Mouse (Mus musculus): ENCODE results near the gene Stim2. TPM values are rescaled to one million over a fixed set of nuclear protein-coding genes. Genes with fewer than 3 reads are reported as not detected.

Gene Stim2
- polyA plus RNA-seq, 1 experiment = 23.6 TPM

DNA sequence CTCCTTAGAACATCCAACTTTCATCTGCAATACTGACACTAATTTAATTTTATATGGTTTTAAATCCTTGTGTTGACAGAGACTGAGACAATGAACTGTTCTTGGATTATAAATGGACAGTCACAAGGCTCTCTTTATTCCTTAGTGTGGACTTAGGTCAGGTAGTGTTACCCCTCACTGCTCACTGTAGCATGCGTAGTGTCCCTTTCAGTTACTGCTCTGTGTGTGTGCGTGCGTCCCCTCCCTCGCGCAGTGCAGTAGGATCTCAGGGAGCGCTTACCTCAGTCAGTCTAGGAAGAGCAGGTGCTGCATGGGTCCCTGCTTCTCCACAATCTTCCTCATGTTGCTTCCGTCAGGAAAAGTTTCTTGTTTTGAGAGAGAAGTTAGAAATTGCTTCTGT lies 43.7 kb downstream of the Stim2 start:
- Histone ChIP-seq H3ac (ENCODE audit: control insufficient read depth, insufficient read length) (no peak overlapping the region), H3K27me3 (ENCODE audit: control insufficient read depth, insufficient read depth, insufficient read length) (no peaks in the 10 kb centered on the region), H3K36me3 (ENCODE audit: control insufficient read depth, insufficient read depth) (no peaks in the 10 kb centered on the region), H3K79me2 (ENCODE audit: control insufficient read depth, insufficient read depth) (peaks cover 100% of the 10 kb centered on the region), H3K4me2 (ENCODE audit: low read depth) (no peak overlapping the region), H3K4me3 (no peak overlapping the region)
- no peak for TF ChIP-seq USF1 (IDR thresholded peaks at IDR 0.05; ENCODE audit: low read depth)
- TF ChIP-seq SRF (IDR thresholded peaks at IDR 0.05; ENCODE audit: control insufficient read depth, insufficient read length, low read depth) = no peak
- no peak for TF ChIP-seq MYOD1 (IDR thresholded peaks at IDR 0.05; ENCODE audit: control insufficient read depth in 1 of 3, insufficient read length in 2 of 3, low read depth in 2 of 3)
- no peak for TF ChIP-seq CEBPB (IDR thresholded peaks at IDR 0.05; ENCODE audit: insufficient read depth, poor library complexity, severe bottlenecking)
- no peak for TF ChIP-seq POLR2A (IDR thresholded peaks at IDR 0.05; ENCODE audit: insufficient read length, low read depth)
- no peak for TF ChIP-seq POLR2AphosphoS2 (IDR thresholded peaks at IDR 0.05; ENCODE audit: insufficient read length, low read depth)
- TF ChIP-seq E2F4 (IDR thresholded peaks at IDR 0.05; ENCODE audit: insufficient read depth) = no peak
- no peak for TF ChIP-seq REST (IDR thresholded peaks at IDR 0.05; ENCODE audit: insufficient read depth, insufficient read length)
- TF ChIP-seq TCF12 (IDR thresholded peaks at IDR 0.05; ENCODE audit: insufficient read depth, poor library complexity, severe bottlenecking) = no peak
- TF ChIP-seq MYOG (IDR thresholded peaks at IDR 0.05; ENCODE audit: control insufficient read depth in 1 of 3, insufficient read depth in 1 of 3, insufficient read length in 2 of 3, low read depth in 2 of 3) = no peak

DNA sequence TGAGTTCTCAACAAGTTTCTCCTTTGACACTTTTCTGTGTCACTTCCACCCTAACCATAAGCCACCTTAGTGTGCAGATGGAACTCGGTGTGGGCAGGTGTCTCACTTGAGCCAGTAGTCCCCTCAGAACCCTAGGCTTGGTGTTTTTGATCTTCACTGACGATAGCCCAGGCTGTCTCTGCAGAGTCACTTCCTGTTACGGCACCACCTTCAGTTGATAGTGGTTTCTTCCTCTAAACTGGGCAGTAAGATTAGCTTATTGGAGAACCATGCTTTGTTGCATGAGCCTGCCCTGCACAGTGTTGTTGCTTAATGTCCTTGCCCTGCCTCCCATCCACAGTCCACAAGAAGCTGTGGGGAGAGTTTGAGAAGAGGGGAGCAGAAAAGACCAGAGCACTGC lies 47.2 kb downstream of the Stim2 start:
- no peak overlapping the region for H3K4me3 ChIP-seq
- no peaks in the 10 kb centered on the region for H3K27me3 ChIP-seq (ENCODE audit: control insufficient read depth, insufficient read depth, insufficient read length)
- H3K36me3 ChIP-seq (ENCODE audit: control insufficient read depth, insufficient read depth) = no peaks in the 10 kb centered on the region
- H3K79me2 ChIP-seq (ENCODE audit: control insufficient read depth, insufficient read depth) = peaks cover 98% of the 10 kb centered on the region
- no peak for TF ChIP-seq TCF3 (IDR thresholded peaks at IDR 0.05; ENCODE audit: insufficient read length, low read depth)
- TF ChIP-seq TCF12 (IDR thresholded peaks at IDR 0.05; ENCODE audit: insufficient read depth, poor library complexity, severe bottlenecking) = no peak
- no peak for TF ChIP-seq REST (IDR thresholded peaks at IDR 0.05; ENCODE audit: insufficient read depth, insufficient read length)
- no peak for TF ChIP-seq USF1 (IDR thresholded peaks at IDR 0.05; ENCODE audit: low read depth)
- no peak for TF ChIP-seq E2F4 (IDR thresholded peaks at IDR 0.05; ENCODE audit: insufficient read depth)
- no peak for TF ChIP-seq POLR2A (IDR thresholded peaks at IDR 0.05; ENCODE audit: insufficient read length, low read depth)
- no peak for TF ChIP-seq SRF (IDR thresholded peaks at IDR 0.05; ENCODE audit: control insufficient read depth, insufficient read length, low read depth)
- TF ChIP-seq MAX (IDR thresholded peaks at IDR 0.05; ENCODE audit: low read depth) = no peak
- TF ChIP-seq MYOG (IDR thresholded peaks at IDR 0.05; ENCODE audit: control insufficient read depth in 1 of 3, insufficient read depth in 1 of 3, insufficient read length in 2 of 3, low read depth in 2 of 3) = no peak
- no peak for TF ChIP-seq CEBPB (IDR thresholded peaks at IDR 0.05; ENCODE audit: insufficient read depth, poor library complexity, severe bottlenecking)
- no peak for TF ChIP-seq POLR2AphosphoS2 (IDR thresholded peaks at IDR 0.05; ENCODE audit: insufficient read length, low read depth)
- no peak for TF ChIP-seq MYOD1 (IDR thresholded peaks at IDR 0.05; ENCODE audit: control insufficient read depth in 1 of 3, insufficient read length in 2 of 3, low read depth in 2 of 3)
- H3K4me2 ChIP-seq (ENCODE audit: low read depth) = no peak overlapping the region
- no peak overlapping the region for H3ac ChIP-seq (ENCODE audit: control insufficient read depth, insufficient read length)

DNA sequence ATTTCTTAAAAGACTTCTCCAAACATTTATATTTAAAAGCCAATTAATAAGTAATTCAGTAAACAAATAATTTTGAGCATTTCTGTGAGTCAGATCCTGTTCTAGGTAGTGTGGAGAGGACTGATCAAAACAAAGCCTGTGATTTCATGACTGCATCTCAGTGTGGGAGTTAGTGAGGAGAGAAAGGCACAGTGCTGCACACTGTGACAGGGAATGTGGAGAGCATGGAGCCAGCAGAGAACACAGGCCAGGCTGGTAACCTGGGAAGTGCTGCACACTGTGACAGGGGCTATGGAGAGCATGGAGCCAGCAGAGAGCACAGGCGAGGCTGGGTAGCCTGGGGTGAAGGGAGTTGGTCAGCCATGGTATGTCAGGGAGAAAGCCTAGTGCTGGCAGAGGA lies 48.1 kb downstream of the Stim2 start:
- Histone ChIP-seq H3K79me2 (ENCODE audit: control insufficient read depth, insufficient read depth) (peaks cover 98% of the 10 kb centered on the region), H3K27me3 (ENCODE audit: control insufficient read depth, insufficient read depth, insufficient read length) (no peaks in the 10 kb centered on the region), H3K36me3 (ENCODE audit: control insufficient read depth, insufficient read depth) (no peaks in the 10 kb centered on the region), H3K4me3 (no peak overlapping the region), H3K4me2 (ENCODE audit: low read depth) (no peak overlapping the region), H3ac (ENCODE audit: control insufficient read depth, insufficient read length) (no peak overlapping the region)
- TF ChIP-seq MYOD1 (IDR thresholded peaks at IDR 0.05; ENCODE audit: control insufficient read depth in 1 of 3, insufficient read length in 2 of 3, low read depth in 2 of 3) (no peak), MAX (IDR thresholded peaks at IDR 0.05; ENCODE audit: low read depth) (no peak), POLR2AphosphoS2 (IDR thresholded peaks at IDR 0.05; ENCODE audit: insufficient read length, low read depth) (no peak), CEBPB (IDR thresholded peaks at IDR 0.05; ENCODE audit: insufficient read depth, poor library complexity, severe bottlenecking) (no peak), REST (IDR thresholded peaks at IDR 0.05; ENCODE audit: insufficient read depth, insufficient read length) (no peak), TCF3 (IDR thresholded peaks at IDR 0.05; ENCODE audit: insufficient read length, low read depth) (no peak), TCF12 (IDR thresholded peaks at IDR 0.05; ENCODE audit: insufficient read depth, poor library complexity, severe bottlenecking) (no peak), E2F4 (IDR thresholded peaks at IDR 0.05; ENCODE audit: insufficient read depth) (no peak), USF1 (IDR thresholded peaks at IDR 0.05; ENCODE audit: low read depth) (no peak), POLR2A (IDR thresholded peaks at IDR 0.05; ENCODE audit: insufficient read length, low read depth) (no peak), MYOG (IDR thresholded peaks at IDR 0.05; ENCODE audit: control insufficient read depth in 1 of 3, insufficient read depth in 1 of 3, insufficient read length in 2 of 3, low read depth in 2 of 3) (no peak), SRF (IDR thresholded peaks at IDR 0.05; ENCODE audit: control insufficient read depth, insufficient read length, low read depth) (no peak)

DNA sequence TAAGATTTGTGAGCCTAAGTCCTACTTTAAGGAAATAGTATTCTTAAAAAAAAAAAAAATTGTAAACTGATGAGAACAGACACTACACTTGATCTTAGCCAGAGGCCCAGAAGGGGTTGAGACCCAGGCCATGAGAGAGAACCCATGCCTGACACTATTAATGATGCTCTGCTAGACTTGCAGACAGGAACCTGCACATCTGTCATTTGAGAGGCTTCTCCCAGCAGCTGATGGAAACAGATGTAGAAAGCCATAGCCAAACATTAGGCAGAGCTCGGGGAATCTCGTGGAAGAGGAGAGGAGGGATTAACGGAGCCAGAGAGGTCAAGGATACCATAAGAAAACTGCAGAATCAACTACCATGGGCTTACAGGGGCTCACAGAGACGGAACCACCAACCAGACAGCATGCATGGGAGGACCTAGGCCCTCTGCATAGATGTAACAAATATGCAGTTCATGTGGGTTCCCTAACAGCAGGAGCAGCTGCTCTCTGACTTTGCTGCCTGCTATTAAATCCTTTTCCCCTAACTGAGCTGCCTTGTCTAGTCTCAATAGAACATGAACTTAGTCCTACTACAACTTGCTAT lies 50.9 kb downstream of the Stim2 start:
- H3K36me3 ChIP-seq (ENCODE audit: control insufficient read depth, insufficient read depth) = peaks cover 9% of the 10 kb centered on the region
- TF ChIP-seq MYOD1 (IDR thresholded peaks at IDR 0.05; ENCODE audit: control insufficient read depth in 1 of 3, insufficient read length in 2 of 3, low read depth in 2 of 3) = peak in 1 of 3 experiments; percentile 33
- TF ChIP-seq MAX (IDR thresholded peaks at IDR 0.05; ENCODE audit: low read depth) = no peak
- peaks cover 96% of the 10 kb centered on the region for H3K79me2 ChIP-seq (ENCODE audit: control insufficient read depth, insufficient read depth)
- no peak overlapping the region for H3K4me3 ChIP-seq
- H3K27me3 ChIP-seq (ENCODE audit: control insufficient read depth, insufficient read depth, insufficient read length) = no peaks in the 10 kb centered on the region
- no peak overlapping the region for H3K4me2 ChIP-seq (ENCODE audit: low read depth)
- H3ac ChIP-seq (ENCODE audit: control insufficient read depth, insufficient read length) = no peak overlapping the region

DNA sequence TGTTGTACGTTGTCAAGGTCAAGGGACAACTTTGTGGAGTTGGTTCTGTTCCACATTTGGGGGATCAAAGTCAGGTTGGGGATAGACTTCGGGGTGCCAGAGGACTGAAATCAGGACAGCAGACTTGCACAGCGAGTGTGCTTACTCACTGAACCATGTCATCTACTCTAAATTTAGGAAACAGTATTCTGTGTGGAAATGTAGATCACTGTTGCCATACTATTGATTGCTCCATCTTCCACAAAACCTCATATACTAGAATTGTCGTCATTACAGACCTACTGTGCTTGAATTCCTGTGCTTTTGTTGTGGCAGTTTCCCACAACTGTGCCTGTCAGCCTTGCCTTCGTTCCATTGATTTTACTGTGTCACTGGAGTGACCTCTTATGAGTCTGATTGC lies 51.6 kb downstream of the Stim2 start:
- TF ChIP-seq SRF (IDR thresholded peaks at IDR 0.05; ENCODE audit: control insufficient read depth, insufficient read length, low read depth) = no peak
- TF ChIP-seq TCF3 (IDR thresholded peaks at IDR 0.05; ENCODE audit: insufficient read length, low read depth) = no peak
- TF ChIP-seq TCF12 (IDR thresholded peaks at IDR 0.05; ENCODE audit: insufficient read depth, poor library complexity, severe bottlenecking) = no peak
- TF ChIP-seq MYOD1 (IDR thresholded peaks at IDR 0.05; ENCODE audit: control insufficient read depth in 1 of 3, insufficient read length in 2 of 3, low read depth in 2 of 3) = no peak
- TF ChIP-seq E2F4 (IDR thresholded peaks at IDR 0.05; ENCODE audit: insufficient read depth) = no peak
- TF ChIP-seq POLR2AphosphoS2 (IDR thresholded peaks at IDR 0.05; ENCODE audit: insufficient read length, low read depth) = no peak
- no peak for TF ChIP-seq REST (IDR thresholded peaks at IDR 0.05; ENCODE audit: insufficient read depth, insufficient read length)
- TF ChIP-seq USF1 (IDR thresholded peaks at IDR 0.05; ENCODE audit: low read depth) = no peak
- TF ChIP-seq POLR2A (IDR thresholded peaks at IDR 0.05; ENCODE audit: insufficient read length, low read depth) = no peak
- TF ChIP-seq MYOG (IDR thresholded peaks at IDR 0.05; ENCODE audit: control insufficient read depth in 1 of 3, insufficient read depth in 1 of 3, insufficient read length in 2 of 3, low read depth in 2 of 3) = no peak
- no peak for TF ChIP-seq CEBPB (IDR thresholded peaks at IDR 0.05; ENCODE audit: insufficient read depth, poor library complexity, severe bottlenecking)
- no peak for TF ChIP-seq MAX (IDR thresholded peaks at IDR 0.05; ENCODE audit: low read depth)
- Histone ChIP-seq H3K4me3 (no peak overlapping the region), H3ac (ENCODE audit: control insufficient read depth, insufficient read length) (no peak overlapping the region), H3K79me2 (ENCODE audit: control insufficient read depth, insufficient read depth) (peaks cover 90% of the 10 kb centered on the region), H3K4me2 (ENCODE audit: low read depth) (no peak overlapping the region), H3K36me3 (ENCODE audit: control insufficient read depth, insufficient read depth) (peaks cover 15% of the 10 kb centered on the region), H3K27me3 (ENCODE audit: control insufficient read depth, insufficient read depth, insufficient read length) (no peaks in the 10 kb centered on the region)

Measured in myocyte (in vitro differentiated cells).